Mouse (Mus musculus): ENCODE data around the gene Zyg11a. TPM values are rescaled to one million over a fixed set of nuclear protein-coding genes. Genes with fewer than 3 reads are reported as not detected.

Zyg11a gene
- total RNA-seq (2021) = not detected

GRCm38 (mm10) chr4:108217332-108218179 lies at the start of gene Zyg11a:
Gene Zyg11a, minus strand, starts transcription at chr4:108218048.
- no peak for DNase-seq (ENCODE audit: low spot score in 2 of 2)
- intact Hi-C loops (cut with DNase I) = loop anchor here (10.0 kb wide), 1 partner anchor 217 kb away; no protein-coding TSS in a partner anchor

GRCm38 (mm10) chr4:108265774-108266173 lies 47.9 kb upstream of the Zyg11a start:
- no peak for DNase-seq (ENCODE audit: low spot score in 2 of 2)
- intact Hi-C loops (cut with DNase I) = no loop called here

GRCm38 (mm10) chr4:108253317-108253716 lies 35.5 kb upstream of the Zyg11a start:
- DNase-seq (ENCODE audit: low spot score in 2 of 2) = no peak
- intact Hi-C loops (cut with DNase I) = loop anchor here (5.0 kb wide), 1 partner anchor 74 kb away; the partner anchor contains the start of gene Coa7

GRCm38 (mm10) chr4:108250501-108250900 lies 32.7 kb upstream of the Zyg11a start:
- intact Hi-C loops (cut with DNase I) = loop anchor here (5.0 kb wide), 1 partner anchor 77 kb away; the partner anchor contains the start of gene Coa7
- no peak for DNase-seq (ENCODE audit: low spot score in 2 of 2)

GRCm38 (mm10) chr4:108249314-108249713 lies 31.5 kb upstream of the Zyg11a start:
- intact Hi-C loops (cut with DNase I) = no loop called here
- DNase-seq (ENCODE audit: low spot score in 2 of 2) = no peak

GRCm38 (mm10) chr4:108233654-108234053 lies 15.8 kb upstream of the Zyg11a start:
- no peak for DNase-seq (ENCODE audit: low spot score in 2 of 2)
- intact Hi-C loops (cut with DNase I) = no loop called here

GRCm38 (mm10) chr4:108225341-108225872 lies 7.6 kb upstream of the Zyg11a start:
- no peak for DNase-seq (ENCODE audit: low spot score in 2 of 2)
- intact Hi-C loops (cut with DNase I) = no loop called here

- DNase-seq (ENCODE audit: low spot score in 2 of 2) = no peak
- intact Hi-C loops (cut with DNase I) = no loop called here
These were observed 4.7 kb upstream of the Zyg11a start for GRCm38 (mm10) chr4:108222507-108222906.

GRCm38 (mm10) chr4:108219019-108219418 lies 1.2 kb upstream of the Zyg11a start:
- intact Hi-C loops (cut with DNase I) = loop anchor here (10.0 kb wide), 1 partner anchor 216 kb away; no protein-coding TSS in a partner anchor

GRCm38 (mm10) chr4:108213023-108213422 lies 4.8 kb downstream of the Zyg11a start:
- DNase-seq (ENCODE audit: low spot score in 2 of 2) = no peak
- intact Hi-C loops (cut with DNase I) = loop anchor here (10.0 kb wide), 1 partner anchor 222 kb away; no protein-coding TSS in a partner anchor

More at GRCm38 (mm10) chr4:108219019-108219418, 1.2 kb upstream of the Zyg11a start:
- no peak for DNase-seq (ENCODE audit: low spot score in 2 of 2)

- DNase-seq (ENCODE audit: low spot score in 2 of 2) = no peak
- intact Hi-C loops (cut with DNase I) = no loop called here
These were observed 13.2 kb downstream of the Zyg11a start for GRCm38 (mm10) chr4:108204629-108205028.

GRCm38 (mm10) chr4:108199236-108199635 lies 18.6 kb downstream of the Zyg11a start:
- intact Hi-C loops (cut with DNase I) = no loop called here
- no peak for DNase-seq (ENCODE audit: low spot score in 2 of 2)

- DNase-seq (ENCODE audit: low spot score in 2 of 2) = no peak
- intact Hi-C loops (cut with DNase I) = no loop called here
These were observed 21.5 kb downstream of the Zyg11a start for GRCm38 (mm10) chr4:108196277-108196855.

- intact Hi-C loops (cut with DNase I) = no loop called here
- DNase-seq (ENCODE audit: low spot score in 2 of 2) = no peak
These were observed 25.0 kb downstream of the Zyg11a start for GRCm38 (mm10) chr4:108192821-108193323.

GRCm38 (mm10) chr4:108182278-108182677 lies 35.6 kb downstream of the Zyg11a start:
- intact Hi-C loops (cut with DNase I) = no loop called here
- DNase-seq (ENCODE audit: low spot score in 2 of 2) = no peak

GRCm38 (mm10) chr4:108168056-108168455 lies 49.8 kb downstream of the Zyg11a start:
- DNase-seq (ENCODE audit: low spot score in 2 of 2) = no peak
- intact Hi-C loops (cut with DNase I) = no loop called here

GRCm38 (mm10) chr4:108166874-108167273 lies 51.0 kb downstream of the Zyg11a start:
- peak in 1 of 2 experiments; percentile 46 for DNase-seq (ENCODE audit: low spot score in 2 of 2)
- intact Hi-C loops (cut with DNase I) = no loop called here

GRCm38 (mm10) chr4:108165152-108165895 lies 52.5 kb downstream of the Zyg11a start, which contains the start of gene Echdc2:
Gene Echdc2, plus strand, starts transcription at chr4:108165437.
- intact Hi-C loops (cut with DNase I) = no loop called here
- peak in 1 of 2 experiments; percentile 10 for DNase-seq (ENCODE audit: low spot score in 2 of 2)

GRCm38 (mm10) chr4:108163291-108163690 lies 54.6 kb downstream of the Zyg11a start:
- no peak for DNase-seq (ENCODE audit: low spot score in 2 of 2)
- intact Hi-C loops (cut with DNase I) = no loop called here

Data from left cerebral cortex, postnatal 25 days (tissue).